Mouse (Mus musculus) embryo, embryonic 11 days (tissue): ENCODE measurements at regions not wholly inside any gene's neighbourhood (a gene's known extent, or its start where the extent isn't known, plus 50 kb on each side); places are given as distances from the start of the nearest gene placed in this dataset.
"Not testable (repeated sequence)": the region's sequence is repeated elsewhere in the genome, so short reads cannot be mapped to it uniquely, and the experiment has no call there.

Experiments
- DNase-seq: peaks from one replicate; pipeline ENCODE4 v3.0.0-alpha.2; 2015

DNA sequence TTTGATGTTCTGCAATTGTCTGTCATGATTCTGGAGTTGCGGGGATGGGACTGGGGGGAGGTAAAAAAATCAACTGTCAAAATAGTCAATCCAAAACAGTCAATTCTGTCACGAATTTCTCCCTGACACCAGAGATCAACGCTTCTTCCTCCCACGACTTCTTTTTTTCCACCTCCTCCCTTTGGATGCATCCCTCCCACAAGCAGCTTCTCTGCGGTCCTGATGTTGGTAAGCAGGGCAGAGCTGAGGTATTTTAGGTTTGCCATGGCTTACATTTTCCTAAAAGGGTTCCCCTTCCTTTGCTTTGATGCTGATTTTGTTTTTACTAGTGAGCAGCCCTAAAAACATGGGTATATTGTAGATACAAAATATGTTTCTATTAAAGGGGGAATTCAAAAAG lies 209.7 kb downstream of the Cd47 start:
- DNase-seq = no peak

DNA sequence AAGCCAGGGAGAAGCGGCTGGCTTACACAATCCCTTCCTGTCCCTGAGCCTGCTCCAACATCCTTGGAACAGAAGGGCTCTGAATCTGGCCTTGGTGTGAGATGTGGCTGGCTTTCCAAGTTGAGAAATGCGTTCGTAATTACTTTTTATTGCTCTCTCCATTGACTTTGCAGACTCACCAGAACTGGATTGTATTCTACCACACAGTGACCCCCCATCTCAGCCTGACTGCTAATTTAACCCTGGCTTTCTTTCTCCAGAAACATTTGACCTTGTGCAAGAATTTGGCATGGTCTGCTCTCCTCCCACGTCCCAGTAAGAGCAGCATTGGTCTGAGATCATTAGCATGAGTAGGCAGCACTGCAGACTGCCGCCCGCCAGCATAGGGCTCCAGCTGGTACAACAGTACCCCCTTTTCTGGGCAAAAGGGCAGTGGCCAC lies 210.2 kb downstream of the Cd47 start:
- no peak for DNase-seq

GRCm38 (mm10) chr16:50023885-50024284 lies 223.6 kb downstream of the Cd47 start:
- no peak for DNase-seq

GRCm38 (mm10) chr16:50026100-50026884 lies 226.0 kb downstream of the Cd47 start:
- DNase-seq = peak; percentile 49

DNA sequence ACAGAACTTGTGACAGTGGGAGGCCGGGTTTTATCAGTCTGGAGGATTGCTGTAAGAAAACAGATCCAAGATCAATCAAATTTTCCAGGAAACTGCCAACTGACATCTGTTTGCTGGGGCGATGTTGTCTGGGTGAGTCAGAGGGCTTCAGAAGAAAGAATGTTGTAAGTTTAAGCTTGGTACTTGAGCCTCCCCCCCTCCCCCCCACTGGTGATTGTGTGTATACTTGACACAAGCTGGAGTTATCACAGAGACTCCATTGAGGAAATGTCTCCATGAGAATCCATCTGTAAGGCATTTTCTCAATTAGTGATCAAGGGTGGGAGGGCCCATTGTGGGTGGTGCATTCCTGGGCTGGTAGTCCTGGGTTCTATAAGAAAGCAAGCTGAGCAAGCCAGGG lies 226.9 kb downstream of the Cd47 start:
- peak; percentile 29 for DNase-seq

GRCm38 (mm10) chr16:50029711-50030110 lies 229.4 kb downstream of the Cd47 start:
- DNase-seq = no peak

GRCm38 (mm10) chr16:50030355-50030754 lies 230.0 kb downstream of the Cd47 start:
- DNase-seq = not testable (repeated sequence)

GRCm38 (mm10) chr16:50030905-50031369 lies 230.6 kb downstream of the Cd47 start:
- DNase-seq = peak; percentile 27

DNA sequence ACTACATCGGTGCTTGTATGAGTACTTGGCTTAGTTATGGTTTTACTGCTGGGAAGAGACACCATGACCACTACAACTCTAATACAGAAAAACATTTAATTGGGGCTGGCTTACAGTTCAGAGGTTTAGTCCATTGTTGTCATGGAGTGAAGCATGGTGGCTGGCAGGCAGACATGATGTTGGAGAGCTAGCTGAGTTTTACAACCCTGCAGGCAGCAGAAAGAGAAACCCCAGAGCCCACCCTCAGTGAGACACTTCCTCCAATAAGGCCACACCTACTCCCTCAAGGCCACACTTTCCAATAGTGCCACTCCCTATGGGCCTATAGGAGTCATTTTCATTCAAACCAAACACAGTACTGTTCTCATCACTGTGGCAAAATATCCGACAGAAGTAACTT lies 232.5 kb downstream of the Cd47 start:
- no peak for DNase-seq

DNA sequence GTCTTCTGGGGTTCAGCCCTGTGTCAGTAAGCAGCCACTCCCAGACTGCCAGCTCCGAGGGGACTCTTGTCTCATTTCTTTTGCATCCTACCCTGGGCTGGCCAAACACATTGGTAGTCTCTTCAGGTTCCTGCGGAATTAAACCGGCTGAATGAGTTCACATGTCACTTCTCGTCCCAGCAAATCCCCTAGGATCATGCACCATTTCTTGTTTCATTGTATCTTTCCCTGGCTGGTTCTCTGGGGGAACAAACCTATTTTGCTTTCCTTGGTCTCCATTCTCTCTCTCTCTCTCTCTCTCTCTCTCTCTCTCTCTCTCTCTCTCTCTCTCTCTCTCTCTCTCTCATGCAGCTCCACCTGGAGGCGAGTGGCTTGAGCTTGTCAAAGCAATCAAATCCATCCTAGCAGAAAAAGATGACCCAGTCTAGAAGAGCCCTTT lies 236.0 kb downstream of the Cd47 start:
- DNase-seq = no peak

GRCm38 (mm10) chr16:50044103-50044502 lies 243.8 kb downstream of the Cd47 start:
- DNase-seq = no peak

GRCm38 (mm10) chr16:50045552-50046547 lies 245.5 kb downstream of the Cd47 start:
- DNase-seq = peak; percentile 86

DNA sequence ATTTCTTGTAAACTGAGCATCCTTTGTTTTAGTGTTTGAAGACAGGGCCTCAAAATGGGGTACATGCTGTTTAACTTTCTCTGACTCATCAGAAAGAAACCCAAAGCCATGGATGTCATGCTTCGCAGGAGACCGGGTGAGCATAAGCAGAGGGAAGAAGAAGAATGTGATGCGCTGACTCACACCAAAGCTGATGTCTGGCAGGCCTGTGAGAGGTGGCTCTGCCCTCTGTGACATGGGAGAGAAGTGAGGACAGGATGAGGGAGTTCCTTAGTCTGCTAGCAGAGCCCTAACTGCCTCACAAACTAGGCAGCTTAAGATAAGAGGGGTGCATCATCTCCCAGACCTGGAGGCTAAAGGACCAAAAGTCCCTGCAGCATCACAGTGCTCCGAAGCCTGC lies 263.2 kb downstream of the Cd47 start:
- DNase-seq = no peak

- DNase-seq = no peak
These were observed 265.2 kb downstream of the Cd47 start for GRCm38 (mm10) chr16:50065336-50066082.

DNA sequence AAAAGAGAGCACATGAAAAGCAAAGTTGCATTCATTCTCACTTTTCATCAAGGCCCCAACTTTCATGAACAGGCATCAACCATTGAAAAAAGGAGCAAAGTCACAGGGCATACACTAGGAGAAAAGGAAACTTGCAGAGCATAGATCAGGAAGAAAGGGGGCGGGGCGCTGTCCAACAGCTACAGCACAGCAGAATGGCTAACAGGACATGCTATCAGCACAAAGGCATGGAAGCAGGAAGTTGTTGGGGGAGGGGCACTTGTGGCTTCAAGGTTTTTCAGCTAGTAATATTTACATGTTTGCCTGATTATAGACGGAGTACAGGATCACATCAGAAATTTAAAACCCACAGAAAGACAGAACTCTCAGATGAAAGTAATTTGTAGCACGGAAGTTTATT lies 268.7 kb downstream of the Cd47 start:
- peak; percentile 71 for DNase-seq

GRCm38 (mm10) chr16:50070728-50071127 lies 270.4 kb downstream of the Cd47 start:
- DNase-seq = no peak

DNA sequence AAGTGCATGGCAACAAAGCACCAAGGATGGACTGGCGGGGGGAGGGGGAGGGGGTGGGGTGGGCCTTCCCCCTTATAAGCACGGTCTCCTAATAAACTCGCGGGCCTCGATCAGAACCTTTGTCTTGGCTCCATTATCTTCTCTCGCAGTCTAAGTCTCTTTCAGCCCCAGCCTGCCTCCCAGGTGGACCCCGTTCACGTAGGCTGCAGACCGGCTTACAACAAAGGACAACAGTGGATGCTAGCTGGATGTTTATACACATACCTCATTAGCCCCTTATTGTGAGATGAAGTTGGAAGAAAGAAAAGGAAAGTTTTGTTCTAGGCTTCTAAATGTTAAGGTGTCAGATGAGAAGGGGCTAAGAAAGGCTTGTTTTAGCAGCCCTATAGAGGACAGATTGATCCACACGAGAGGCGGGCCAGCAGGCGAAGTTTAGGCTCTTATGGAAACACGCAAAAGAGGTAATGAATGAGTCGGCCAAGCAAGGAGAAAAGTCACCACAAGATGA lies 272.6 kb downstream of the Cd47 start:
- no peak for DNase-seq

GRCm38 (mm10) chr16:50073979-50074378 lies 273.6 kb downstream of the Cd47 start:
- DNase-seq = peak; percentile 10

DNA sequence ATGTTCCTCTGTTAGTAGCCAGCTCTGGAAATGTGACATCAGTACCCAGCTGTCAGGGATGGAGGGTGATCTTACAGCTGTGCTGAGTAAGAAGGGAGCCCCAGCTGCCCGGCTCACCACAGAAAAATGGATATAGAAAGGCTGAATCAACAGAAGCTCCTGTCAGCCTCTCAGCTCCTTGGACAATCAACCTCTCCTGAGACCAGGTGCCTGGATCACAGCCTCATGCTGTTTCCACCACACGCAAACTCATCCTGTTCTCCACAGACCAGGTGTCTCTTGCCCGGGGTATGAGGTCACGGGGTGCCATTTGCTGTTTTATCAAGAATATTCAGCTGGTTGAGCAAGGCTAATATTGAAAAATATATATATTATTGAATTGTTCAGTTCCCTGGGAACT lies 275.3 kb downstream of the Cd47 start:
- DNase-seq = no peak

- no peak for DNase-seq
These were observed 281.2 kb downstream of the Cd47 start for GRCm38 (mm10) chr16:50081511-50081910.

GRCm38 (mm10) chr16:50092318-50092717 lies 292.0 kb downstream of the Cd47 start:
- no peak for DNase-seq

GRCm38 (mm10) chr16:50092780-50093179 lies 292.4 kb downstream of the Cd47 start:
- no peak for DNase-seq
